Mouse (Mus musculus) urinary bladder, postnatal 10 days (tissue): Measurements from ENCODE around the gene Ppa2.

Experiments used
- DNase-seq: peaks from one replicate; pipeline ENCODE4 v3.0.0; 2022; ENCODE audit warnings: low spot score

Ppa2 gene

DNA sequence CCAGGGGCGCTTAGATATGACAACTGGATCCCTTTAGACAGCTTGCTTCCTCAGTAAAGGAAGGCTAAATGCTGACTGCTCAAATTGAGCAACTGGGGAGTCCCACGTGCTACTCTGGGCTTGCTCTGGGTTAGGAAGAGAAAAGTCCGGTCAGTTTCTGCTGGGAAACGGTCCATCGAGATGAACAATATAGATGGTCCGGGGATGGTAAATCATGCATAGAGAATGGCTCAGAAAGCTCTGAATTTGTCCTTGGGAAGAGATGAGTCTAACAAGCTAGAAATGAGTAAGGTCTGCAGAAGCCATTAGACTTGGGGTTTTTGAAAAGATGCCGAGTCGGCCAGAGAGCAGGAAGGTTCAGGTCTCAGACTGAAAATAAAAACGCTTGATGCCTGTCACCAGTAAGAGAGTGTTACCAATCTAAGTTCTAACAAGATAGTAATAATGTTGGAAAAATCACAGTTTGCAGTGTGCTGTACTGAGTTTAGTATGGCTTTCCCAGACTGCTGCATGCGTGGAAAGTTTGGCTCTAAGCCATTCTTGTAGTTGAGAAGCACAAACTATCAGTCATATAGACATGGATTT lies 80.0 kb downstream of the Ppa2 start:
- no peak for DNase-seq

DNA sequence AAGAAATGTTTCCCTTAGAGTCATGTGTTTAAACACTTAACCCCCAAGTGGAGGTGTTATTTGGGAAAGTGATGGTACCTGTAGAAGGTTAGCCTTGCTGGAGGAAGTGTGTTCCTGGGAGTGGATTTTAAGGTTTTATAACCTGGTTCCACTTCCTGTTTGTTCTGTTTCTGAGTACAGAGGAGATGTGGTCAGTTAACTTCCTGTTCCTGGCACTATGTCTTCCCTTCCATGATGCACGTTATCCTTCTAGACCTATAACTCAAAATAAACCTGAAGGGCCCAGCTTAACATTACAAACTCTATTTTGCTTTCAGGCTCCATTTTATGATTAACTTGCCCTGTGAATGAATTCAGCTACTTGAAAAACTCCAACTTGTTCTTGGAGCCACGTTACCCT lies 84.6 kb downstream of the Ppa2 start:
- no peak for DNase-seq

DNA sequence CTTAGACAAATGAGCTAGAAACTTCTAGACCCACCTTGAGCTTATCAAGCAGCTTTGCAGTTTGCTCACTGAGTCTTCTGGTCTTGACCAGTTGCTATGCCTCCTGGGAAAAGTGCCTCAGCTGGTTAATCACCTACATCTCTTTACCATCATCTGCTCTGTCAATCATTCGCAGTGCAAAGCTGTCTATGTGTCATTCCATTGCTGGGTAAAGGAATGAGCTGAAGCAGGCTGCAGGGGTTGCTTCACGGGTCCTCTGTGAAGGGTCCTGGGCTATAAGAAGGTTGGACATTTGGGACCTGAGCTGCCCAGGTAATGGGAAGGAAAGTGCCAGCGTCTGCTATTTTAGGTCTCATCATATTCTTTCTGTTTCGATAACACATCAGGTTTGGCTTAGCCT lies 93.9 kb downstream of the Ppa2 start:
- DNase-seq: no peak

DNA sequence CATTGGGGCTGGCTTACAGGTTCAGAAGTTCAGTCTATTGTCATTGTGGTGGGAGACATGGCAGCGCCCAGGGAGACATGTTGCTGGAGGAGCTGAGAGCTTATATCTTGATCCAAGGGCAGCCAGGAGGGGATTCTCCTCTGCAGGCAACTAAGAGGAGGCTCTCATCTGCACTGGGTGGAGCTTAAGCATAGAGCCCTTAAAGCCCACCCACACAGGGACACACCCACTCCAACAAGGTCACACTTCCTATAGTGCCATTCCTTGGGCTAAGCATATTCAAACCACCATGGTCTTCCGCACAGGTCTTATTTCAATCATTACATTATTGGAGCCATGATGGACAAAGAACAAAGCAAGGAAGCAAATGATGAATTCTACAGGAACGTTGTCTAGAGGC lies 95.7 kb downstream of the Ppa2 start:
- DNase-seq: no peak

DNA sequence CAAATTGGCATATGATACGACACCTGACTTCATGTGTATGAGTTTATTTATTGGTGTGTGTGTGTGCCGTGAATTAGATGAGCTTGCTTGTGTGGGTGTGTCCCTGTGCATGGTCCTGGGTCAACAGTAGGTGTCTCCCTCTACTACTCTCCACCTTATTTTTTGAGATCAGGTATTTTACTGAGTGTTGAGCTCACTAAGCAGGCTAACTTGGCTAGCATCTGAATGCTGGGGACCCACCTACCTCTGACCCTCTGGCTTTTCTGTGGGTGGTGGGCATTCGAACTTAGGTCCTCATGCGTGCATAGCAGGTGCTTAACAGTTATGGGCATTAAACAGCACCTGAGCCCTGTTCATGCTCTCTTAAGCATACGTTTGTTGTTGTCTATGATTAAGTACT lies 96.3 kb downstream of the Ppa2 start:
- no peak for DNase-seq

DNA sequence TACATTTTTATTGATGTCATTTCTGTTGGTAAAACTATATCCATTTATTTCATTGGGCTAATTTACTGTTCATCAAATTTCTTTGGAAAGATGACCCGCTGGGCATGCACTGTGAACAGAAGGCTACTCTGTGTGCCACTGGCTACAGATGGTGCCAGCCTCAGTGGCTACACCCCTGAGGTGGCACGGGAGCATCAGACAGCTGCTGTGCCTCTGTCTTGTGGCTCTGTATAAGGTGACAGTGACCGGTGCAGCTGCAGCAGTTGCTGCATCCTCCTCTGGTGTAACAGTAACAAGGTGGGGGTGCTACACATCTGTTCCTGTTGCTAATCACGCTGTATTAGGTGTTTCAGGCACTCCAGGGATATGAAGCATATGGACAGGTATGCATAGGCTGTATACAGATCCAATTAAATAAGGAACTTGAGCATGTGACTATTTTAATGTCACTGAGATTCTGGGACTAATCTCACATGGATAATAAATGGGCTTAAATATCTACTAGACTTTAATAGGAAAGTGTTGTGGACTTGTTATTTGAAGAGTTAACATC lies 101.3 kb downstream of the Ppa2 start:
- DNase-seq: no peak

DNA sequence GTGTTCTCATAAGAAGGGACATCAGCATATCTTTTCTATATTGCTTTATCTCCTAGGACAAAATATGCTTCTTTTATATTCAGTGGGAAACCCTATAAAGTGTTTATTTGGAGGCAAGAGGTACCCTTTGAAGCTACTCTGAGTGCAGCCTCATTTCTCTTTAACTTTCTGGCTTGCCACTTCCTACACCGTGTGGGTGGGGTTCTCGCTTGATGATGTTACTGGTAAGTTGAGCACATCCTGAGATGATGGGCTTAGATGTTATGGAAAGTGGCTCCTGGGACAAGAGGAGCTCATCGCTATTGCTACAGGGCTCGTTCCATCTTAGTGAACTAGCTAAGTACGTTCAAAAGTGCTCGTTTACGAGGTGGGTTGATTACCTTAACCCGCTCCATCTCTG lies 101.9 kb downstream of the Ppa2 start:
- no peak for DNase-seq

DNA sequence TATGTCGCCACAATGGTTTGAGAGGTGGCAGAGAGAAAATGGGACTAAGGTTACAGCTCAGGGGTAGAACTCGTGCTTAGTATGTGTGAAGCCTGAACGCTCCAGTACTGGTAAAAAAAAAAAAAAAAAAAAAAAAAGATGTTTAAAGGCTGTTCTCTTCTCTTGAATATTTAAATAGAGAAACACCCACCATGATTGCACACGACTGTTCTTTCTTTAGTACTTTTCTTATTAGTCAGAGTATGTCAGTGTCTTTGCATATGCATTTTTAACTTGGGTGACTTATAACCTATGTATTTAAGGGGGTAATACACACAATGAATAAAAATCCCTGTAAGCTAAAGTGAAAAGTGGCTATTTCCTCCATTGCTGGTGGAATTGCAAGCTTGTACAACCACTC lies 104.8 kb downstream of the Ppa2 start:
- DNase-seq: no peak

DNA sequence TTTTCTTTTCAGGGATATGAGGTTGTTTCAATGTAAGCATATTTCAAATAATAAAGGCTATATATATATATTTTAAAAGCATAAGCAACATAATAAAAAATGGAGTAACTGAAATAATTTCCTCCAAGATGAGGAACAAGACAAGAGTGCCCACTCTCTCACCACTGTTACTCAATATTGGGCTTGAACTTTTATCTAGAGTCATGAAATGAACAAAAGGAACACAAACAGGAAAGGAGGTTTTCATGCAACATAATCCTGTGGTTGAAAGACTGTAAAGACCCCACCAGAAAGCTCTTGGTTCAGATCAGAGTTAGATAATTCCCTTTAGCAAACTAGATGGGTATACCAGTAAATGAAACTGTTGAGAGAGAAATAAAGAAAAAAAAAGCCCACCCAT lies 113.2 kb downstream of the Ppa2 start:
- DNase-seq: no peak
